Mouse (Mus musculus): ENCODE measurements around the gene Chmp1a. TPM values are rescaled to one million over a fixed set of nuclear protein-coding genes. Genes with fewer than 3 reads are reported as not detected.
A peak's percentile ranks its signal among the peaks of the same experiment; 100 is the strongest.

The Chmp1a gene
- polyA plus RNA-seq, 1 experiment from 2014 or later = 182 TPM

- Histone ChIP-seq H3K4me3 (replicated peaks) (no peak overlapping the region), H3K9me3 (replicated peaks) (no peaks in the 10 kb centered on the region), H3K4me2 (no peak overlapping the region), H3K27me3 (replicated peaks) (no peaks in the 10 kb centered on the region), H3K4me1 (peaks cover 7% of the 10 kb centered on the region; the same call in 1 of the 2 replicates), H3K27ac (replicated peaks) (no peak overlapping the region), H3K9ac (replicated peaks) (no peak overlapping the region), H3K36me3 (no peaks in the 10 kb centered on the region)
- ATAC-seq (ENCODE audit: low FRiP score) = no peak
- 60% methylated on average over 8 of the region's 8 CpGs for WGBS
Observed at GRCm38 (mm10) chr8:123191908-123192307, 20.7 kb downstream of the Chmp1a start.

- H3K4me1 ChIP-seq = peaks cover 7% of the 10 kb centered on the region; the same call in 1 of the 2 replicates
- H3K9me3 ChIP-seq (replicated peaks) = no peaks in the 10 kb centered on the region
- 5% methylated on average over 9 of the region's 9 CpGs for WGBS
- H3K36me3 ChIP-seq = no peaks in the 10 kb centered on the region
- peak; percentile 55; the same call in 1 of the 2 replicates for ATAC-seq (ENCODE audit: low FRiP score)
- no peak overlapping the region for H3K9ac ChIP-seq (replicated peaks)
- peak overlapping the region; percentile 32 for H3K4me2 ChIP-seq
- H3K4me3 ChIP-seq (replicated peaks) = no peak overlapping the region
- H3K27ac ChIP-seq (replicated peaks) = no peak overlapping the region
- H3K27me3 ChIP-seq (replicated peaks) = no peaks in the 10 kb centered on the region
Observed at GRCm38 (mm10) chr8:123190678-123191077, 21.9 kb downstream of the Chmp1a start.

GRCm38 (mm10) chr8:123188841-123189240, 23.7 kb downstream of the Chmp1a start:
- Histone ChIP-seq H3K4me2 (no peak overlapping the region), H3K4me3 (replicated peaks) (no peak overlapping the region), H3K4me1 (peaks cover 7% of the 10 kb centered on the region; the same call in 1 of the 2 replicates), H3K36me3 (no peaks in the 10 kb centered on the region), H3K27me3 (replicated peaks) (no peaks in the 10 kb centered on the region), H3K9me3 (replicated peaks) (no peaks in the 10 kb centered on the region), H3K9ac (replicated peaks) (no peak overlapping the region), H3K27ac (replicated peaks) (no peak overlapping the region)
- no peak for ATAC-seq (ENCODE audit: low FRiP score)
- 80% methylated on average over 7 of the region's 7 CpGs for WGBS

- Histone ChIP-seq H3K27ac (replicated peaks) (no peak overlapping the region), H3K27me3 (replicated peaks) (no peaks in the 10 kb centered on the region), H3K9ac (replicated peaks) (no peak overlapping the region), H3K9me3 (replicated peaks) (no peaks in the 10 kb centered on the region), H3K4me2 (no peak overlapping the region), H3K36me3 (no peaks in the 10 kb centered on the region), H3K4me3 (replicated peaks) (no peak overlapping the region), H3K4me1 (peaks cover 7% of the 10 kb centered on the region; the same call in 1 of the 2 replicates)
- WGBS = 89% methylated on average over 2 of the region's 2 CpGs
- ATAC-seq (ENCODE audit: low FRiP score) = no peak
Observed at GRCm38 (mm10) chr8:123188006-123188405, 24.6 kb downstream of the Chmp1a start.

- 51% methylated on average over 19 of the region's 19 CpGs for WGBS
- H3K9me3 ChIP-seq (replicated peaks) = no peaks in the 10 kb centered on the region
- no peak within 1 kb of the TSS for H3K4me2 ChIP-seq
- H3K4me3 ChIP-seq (replicated peaks) = no peak within 1 kb of the TSS
- H3K27ac ChIP-seq (replicated peaks) = no peak within 1 kb of the TSS
- H3K9ac ChIP-seq (replicated peaks) = no peak within 1 kb of the TSS
- ATAC-seq (ENCODE audit: low FRiP score) = no peak
- H3K27me3 ChIP-seq (replicated peaks) = no peaks in the 10 kb centered on the region
- peaks cover 3% of the 10 kb centered on the region; the same call in 1 of the 2 replicates for H3K4me1 ChIP-seq
- H3K36me3 ChIP-seq = no peaks in the 10 kb centered on the region
Observed at GRCm38 (mm10) chr8:123185566-123186409, 26.8 kb downstream of the Chmp1a start, which contains the start of gene Dpep1. Dpep1 (plus strand) TSS chr8:123186242.

- Histone ChIP-seq H3K4me3 (replicated peaks) (no peak overlapping the region), H3K4me2 (no peak overlapping the region), H3K9me3 (replicated peaks) (no peaks in the 10 kb centered on the region; the same call in 1 of the 2 replicates), H3K4me1 (no peaks in the 10 kb centered on the region), H3K27me3 (replicated peaks) (no peaks in the 10 kb centered on the region), H3K27ac (replicated peaks) (no peak overlapping the region), H3K36me3 (no peaks in the 10 kb centered on the region), H3K9ac (replicated peaks) (no peak overlapping the region)
- ATAC-seq (ENCODE audit: low FRiP score) = no peak
- WGBS = 70% methylated on average over 3 of the region's 3 CpGs
Observed at GRCm38 (mm10) chr8:123181391-123181790, 31.2 kb downstream of the Chmp1a start.

- Histone ChIP-seq H3K27ac (replicated peaks) (no peak within 1 kb of the TSS), H3K4me3 (replicated peaks) (no peak within 1 kb of the TSS), H3K4me1 (no peaks in the 10 kb centered on the region), H3K9ac (replicated peaks) (no peak within 1 kb of the TSS), H3K36me3 (no peaks in the 10 kb centered on the region), H3K9me3 (replicated peaks) (no peaks in the 10 kb centered on the region), H3K27me3 (replicated peaks) (no peaks in the 10 kb centered on the region), H3K4me2 (peak within 1 kb of the TSS; percentile 9)
- 36% methylated on average over 13 of the region's 13 CpGs for WGBS
- no peak for ATAC-seq (ENCODE audit: low FRiP score)
Observed at GRCm38 (mm10) chr8:123157888-123158465, 54.6 kb downstream of the Chmp1a start, which contains the start of gene Sult5a1. Sult5a1 (minus strand) TSS chr8:123158315.

- Histone ChIP-seq H3K36me3 (no peaks in the 10 kb centered on the region), H3K4me1 (no peaks in the 10 kb centered on the region), H3K4me3 (replicated peaks) (no peak overlapping the region), H3K4me2 (no peak overlapping the region), H3K27me3 (replicated peaks) (no peaks in the 10 kb centered on the region), H3K9ac (replicated peaks) (no peak overlapping the region), H3K9me3 (replicated peaks) (no peaks in the 10 kb centered on the region), H3K27ac (replicated peaks) (no peak overlapping the region)
- 80% methylated on average over 9 of the region's 9 CpGs for WGBS
- no peak for ATAC-seq (ENCODE audit: low FRiP score)
Observed at GRCm38 (mm10) chr8:123156070-123156773, 56.3 kb downstream of the Chmp1a start.

GRCm38 (mm10) chr8:123155177-123155576, 57.4 kb downstream of the Chmp1a start:
- Histone ChIP-seq H3K27me3 (replicated peaks) (no peaks in the 10 kb centered on the region), H3K4me2 (no peak overlapping the region), H3K27ac (replicated peaks) (no peak overlapping the region), H3K36me3 (no peaks in the 10 kb centered on the region), H3K4me1 (no peaks in the 10 kb centered on the region), H3K9me3 (replicated peaks) (no peaks in the 10 kb centered on the region), H3K9ac (replicated peaks) (no peak overlapping the region), H3K4me3 (replicated peaks) (no peak overlapping the region)
- ATAC-seq (ENCODE audit: low FRiP score) = no peak
- WGBS = 82% methylated on average over 5 of the region's 5 CpGs

All from neural tube, embryonic 15.5 days (tissue).